Mouse (Mus musculus): ENCODE results near the gene Mtg2. TPM values are rescaled to one million over a fixed set of nuclear protein-coding genes. Genes with fewer than 3 reads are reported as not detected.

The Mtg2 gene
- total RNA-seq, 2 experiments from 2014 or later = 17.6 to 17.9 TPM

- DNase-seq (ENCODE audit: extremely low spot score in 1 of 2, low spot score in 1 of 2) = no peak
Measured at GRCm38 (mm10) chr2:180133911-180134310, 63.5 kb downstream of the Mtg2 start.

GRCm38 (mm10) chr2:180135414-180135813 is 65.0 kb downstream of the Mtg2 start:
- DNase-seq (ENCODE audit: extremely low spot score in 1 of 2, low spot score in 1 of 2) = no peak

Other genes with a start within 250 kb of the Mtg2 start
- gene Taf4, start 93.9 kb upstream of the Mtg2 start, total RNA-seq (2021) = 10 to 100 TPM; 19.4 to 21.0 TPM
- 100 to 1,000 TPM; 101 to 108 TPM for gene Lsm14b, start 45.6 kb upstream of the Mtg2 start, total RNA-seq (2021)
- 100 to 1,000 TPM; 181 to 185 TPM for gene Psma7, start 28.2 kb upstream of the Mtg2 start, total RNA-seq (2021)
- gene Ss18l1, start 28.1 kb upstream of the Mtg2 start, total RNA-seq (2021) = 10 to 100 TPM; 37.7 to 43.3 TPM
- 10 to 100 TPM; 45.3 to 50.7 TPM for gene Hrh3, start 33.9 kb downstream of the Mtg2 start, total RNA-seq (2021)
- gene Osbpl2, start 48.7 kb downstream of the Mtg2 start, total RNA-seq (2021) = 10 to 100 TPM; 46.6 to 47.0 TPM
- gene Adrm1, start 100.9 kb downstream of the Mtg2 start, total RNA-seq (2021) = 100 to 1,000 TPM; 104 to 108 TPM
- 10 to 100 TPM in 1 of 2 experiments, 1 to 10 TPM in 1; 5.7 to 10.2 TPM for gene Lama5, start 155.3 kb downstream of the Mtg2 start, total RNA-seq (2021)
- 100 to 1,000 TPM; 617 to 738 TPM for gene Rps21, start 186.8 kb downstream of the Mtg2 start, total RNA-seq (2021)
- 10 to 100 TPM; 32.3 to 38.2 TPM for gene Cables2, start 202.9 kb downstream of the Mtg2 start, total RNA-seq (2021)
- gene Rbbp8nl, start 219.3 kb downstream of the Mtg2 start, total RNA-seq (2021) = not detected

All from layer of hippocampus, postnatal 25 days (tissue).